Mouse (Mus musculus) layer of hippocampus, adult 11-12 months (tissue): ENCODE data around the gene Map3k7cl.

ENCODE experiments used
- DNase-seq: peaks from one replicate; pipeline ENCODE4 v3.0.0; 2022; ENCODE audit warnings: low spot score

Gene Map3k7cl

GRCm38 (mm10) chr16:87552907-87553691 lies at the start of gene Map3k7cl:
Gene Map3k7cl, plus strand, starts transcription at chr16:87553330.
- no peak for DNase-seq

- no peak for DNase-seq
Observed at GRCm38 (mm10) chr16:87511706-87512105, 41.4 kb upstream of the Map3k7cl start.

GRCm38 (mm10) chr16:87512331-87512730 lies 40.8 kb upstream of the Map3k7cl start:
- DNase-seq = no peak

GRCm38 (mm10) chr16:87524228-87524627 lies 28.9 kb upstream of the Map3k7cl start:
- no peak for DNase-seq

GRCm38 (mm10) chr16:87527553-87528249 lies 25.4 kb upstream of the Map3k7cl start:
- no peak for DNase-seq

GRCm38 (mm10) chr16:87528755-87529154 lies 24.4 kb upstream of the Map3k7cl start:
- no peak for DNase-seq

GRCm38 (mm10) chr16:87548348-87548747 lies 4.8 kb upstream of the Map3k7cl start:
- no peak for DNase-seq

GRCm38 (mm10) chr16:87556320-87556719 lies 3.2 kb downstream of the Map3k7cl start:
- no peak for DNase-seq

- DNase-seq = no peak
Observed at GRCm38 (mm10) chr16:87561501-87561900, 8.4 kb downstream of the Map3k7cl start.

GRCm38 (mm10) chr16:87563524-87563923 lies 10.4 kb downstream of the Map3k7cl start:
- DNase-seq = peak; percentile 11

GRCm38 (mm10) chr16:87564564-87564963 lies 11.4 kb downstream of the Map3k7cl start:
- no peak for DNase-seq

- peak; percentile 52 for DNase-seq
Observed at GRCm38 (mm10) chr16:87567572-87567971, 14.4 kb downstream of the Map3k7cl start.

- DNase-seq = no peak
Observed at GRCm38 (mm10) chr16:87568241-87568640, 15.1 kb downstream of the Map3k7cl start.

- DNase-seq = no peak
Observed at GRCm38 (mm10) chr16:87569576-87570105, 16.5 kb downstream of the Map3k7cl start.

- DNase-seq = no peak
Observed at GRCm38 (mm10) chr16:87570334-87570733, 17.2 kb downstream of the Map3k7cl start.

- no peak for DNase-seq
Observed at GRCm38 (mm10) chr16:87573409-87573808, 20.3 kb downstream of the Map3k7cl start.

GRCm38 (mm10) chr16:87574160-87574559 lies 21.0 kb downstream of the Map3k7cl start:
- DNase-seq = no peak

GRCm38 (mm10) chr16:87575600-87575999 lies 22.5 kb downstream of the Map3k7cl start:
- no peak for DNase-seq

GRCm38 (mm10) chr16:87578881-87579280 lies 25.8 kb downstream of the Map3k7cl start:
- DNase-seq = no peak

GRCm38 (mm10) chr16:87579462-87579861 lies 26.3 kb downstream of the Map3k7cl start:
- DNase-seq = no peak

GRCm38 (mm10) chr16:87582776-87583175 lies 29.6 kb downstream of the Map3k7cl start:
- DNase-seq = no peak

- DNase-seq = no peak
Observed at GRCm38 (mm10) chr16:87584618-87585017, 31.5 kb downstream of the Map3k7cl start.
